Mouse (Mus musculus) lung, adult 2 months (tissue): Measurements from ENCODE around the gene Pnpo.

ENCODE experiments used
- CTCF ChIP-seq: fragments of 200-500 bp; IDR thresholded peaks from 2 replicates; pipeline ENCODE4 v1.5.1; 2011; ENCODE audit warnings: mild to moderate bottlenecking, low read length, control low read depth; ENCODE audit not compliant: insufficient read depth
- POLR2A ChIP-seq: fragments of 200-500 bp; IDR thresholded peaks from 2 replicates; pipeline ENCODE4 v1.6.1; 2011; ENCODE audit warnings: low read depth, mild to moderate bottlenecking, control low read depth, low read length, borderline replicate concordance; ENCODE audit errors: extremely low read depth

GRCm38 (mm10) chr11:96976911-96977591 lies 33.3 kb upstream of the Pnpo start:
- TF ChIP-seq CTCF (no peak), POLR2A (peak; percentile 73; the same call in 1 of the 2 replicates)
